Mouse (Mus musculus) liver, embryonic 14.5 days (tissue): ENCODE measurements around the gene Krt25.

ENCODE experiments used
- CTCF ChIP-seq: IDR thresholded peaks from 2 replicates; pipeline ENCODE4 v1.5.1; 2016; ENCODE audit warnings: antibody characterized with exemption, low read depth, control low read depth
- EP300 ChIP-seq: IDR thresholded peaks from 2 replicates; pipeline ENCODE4 v1.6.1; 2016; ENCODE audit warnings: antibody characterized with exemption, low read depth

GRCm38 (mm10) chr11:99316543-99316942 lies 6.2 kb downstream of the Krt25 start:
- TF ChIP-seq CTCF (no peak), EP300 (no peak)
